Mouse (Mus musculus) stomach, postnatal 0 days (tissue): Measurements from ENCODE around the gene Tlcd2. TPM values are rescaled to one million over a fixed set of nuclear protein-coding genes. Genes with fewer than 3 reads are reported as not detected.

Experiments
- ATAC-seq: fragments of 200-750 bp; cut with Nextera tagmentation; 2 replicates; pipeline ENCODE4 v1.8.0; 2017; ENCODE audit not compliant: low FRiP score, low TSS enrichment
- DNase-seq: peaks from one replicate; pipeline ENCODE4 v3.0.0-alpha.2; 2016; ENCODE audit warnings: low spot score
- H3K27ac ChIP-seq: fragments of 300-500 bp; sonication (generic); replicated peaks from 2 replicates; pipeline ENCODE4 v1.5.1; 2014; ENCODE audit warnings: mild to moderate bottlenecking, control low read depth
- H3K27me3 ChIP-seq: fragments of 300-500 bp; sonication (generic); 2 replicates; pipeline ENCODE4 v1.6.1; 2014; ENCODE audit warnings: low read length; ENCODE audit not compliant: control insufficient read depth, insufficient read depth
- H3K36me3 ChIP-seq: fragments of 300-500 bp; sonication (generic); 2 replicates; pipeline ENCODE4 v1.6.1; 2014; ENCODE audit warnings: low read length, mixed read lengths; ENCODE audit not compliant: control insufficient read depth, insufficient read depth
- H3K4me1 ChIP-seq: fragments of 300-500 bp; sonication (generic); replicated peaks from 2 replicates; pipeline ENCODE4 v1.6.1; 2014; ENCODE audit warnings: antibody characterized with exemption; ENCODE audit not compliant: control insufficient read depth, insufficient read depth
- H3K4me2 ChIP-seq: fragments of 300-500 bp; sonication (generic); replicated peaks from 2 replicates; pipeline ENCODE4 v1.6.1; 2014; ENCODE audit warnings: low read depth, mild to moderate bottlenecking, control low read depth, moderate library complexity
- H3K4me3 ChIP-seq: fragments of 300-500 bp; sonication (generic); 2 replicates; pipeline ENCODE4 v1.5.1; 2014; ENCODE audit warnings: low read depth, low read length, control low read depth
- H3K9ac ChIP-seq: fragments of 300-500 bp; sonication (generic); 2 replicates; pipeline ENCODE4 v1.6.1; 2014; ENCODE audit warnings: mild to moderate bottlenecking, low read length, control low read depth, mixed read lengths
- H3K9me3 ChIP-seq: fragments of 300-500 bp; sonication (generic); 2 replicates; pipeline ENCODE4 v1.6.1; 2016; ENCODE audit warnings: low read length; ENCODE audit not compliant: control insufficient read depth
- CTCF ChIP-seq: IDR thresholded peaks from 2 replicates; pipeline ENCODE4 v1.5.1; 2016; ENCODE audit warnings: antibody characterized with exemption, low read depth, mild to moderate bottlenecking, moderate library complexity
- EP300 ChIP-seq: optimal IDR thresholded peaks from 2 replicates; pipeline ENCODE3; 2016; ENCODE audit warnings: antibody characterized with exemption
- WGBS: fragments of 180-500 bp; shearing (Covaris S2); extraction: QIAGEN DNeasy Blood & Tissue Kit; methylation state at CpG from one replicate; pipeline ENCODE4 v1.1.7; 2014; 5-methylcytosine and 5-hydroxymethylcytosine counted together
- polyA plus RNA-seq: library from polyadenylated mRNA; unstranded; fragments of >200 nt; fragmentation: Nextera tagmentation; extraction: Ambion mirVana; gene quantifications from 2 replicates; pipeline ENCODE4 v1.2.1, GENCODE M21; 2015

The Tlcd2 gene
- polyA plus RNA-seq, result 16.0 and 17.2 TPM in 2 replicates

- Histone ChIP-seq H3K4me1 (peaks cover 7% of the 10 kb centered on the region; the same call in 1 of the 2 replicates), H3K27me3 (no peaks in the 10 kb centered on the region), H3K36me3 (no peaks in the 10 kb centered on the region), H3K4me2 (peak within 1 kb of the TSS; percentile 95), H3K9me3 (no peaks in the 10 kb centered on the region), H3K27ac (peak within 1 kb of the TSS; percentile 97), H3K9ac (peak within 1 kb of the TSS; percentile 76), H3K4me3 (peak within 1 kb of the TSS; percentile 69)
- under 1% methylated on average over 46 of the region's 46 CpGs for WGBS
- ATAC-seq (peak; percentile 90), DNase-seq (peak; percentile 100)
- peak; percentile 82 for TF ChIP-seq EP300
- peak; percentile 43 for TF ChIP-seq CTCF
Measured at GRCm38 (mm10) chr11:75460844-75461742, at the start of gene Tlcd2. TSS of gene Tlcd2 (plus strand) at chr11:75461715.

DNA sequence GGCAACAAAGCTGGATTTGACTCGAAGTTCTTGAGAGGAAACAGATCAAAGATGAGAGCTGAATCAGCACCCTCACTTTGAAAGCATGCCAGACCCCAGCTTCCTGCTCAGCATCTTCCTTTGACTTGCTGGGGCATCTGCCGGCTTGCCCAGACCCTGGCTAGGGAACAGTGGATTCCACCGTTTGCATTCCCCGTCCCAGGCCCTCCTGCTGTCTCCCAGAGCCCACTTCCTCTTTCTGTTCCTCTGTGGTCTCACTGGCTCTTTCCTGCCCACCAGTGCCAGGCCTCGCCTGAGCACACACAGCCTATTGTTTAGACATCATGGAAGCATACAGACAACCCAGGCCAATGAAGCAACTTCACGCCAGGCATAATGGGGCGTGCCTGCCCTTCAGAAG lies 46.4 kb upstream of the Tlcd2 start:
- Histone ChIP-seq H3K4me2 (no peak overlapping the region), H3K36me3 (no peaks in the 10 kb centered on the region), H3K27ac (no peak overlapping the region), H3K9ac (no peak overlapping the region), H3K9me3 (no peaks in the 10 kb centered on the region), H3K27me3 (no peaks in the 10 kb centered on the region), H3K4me3 (no peak overlapping the region), H3K4me1 (no peaks in the 10 kb centered on the region)
- TF ChIP-seq EP300, result no peak
- TF ChIP-seq CTCF, result no peak
- ATAC-seq (peak; percentile 40; the same call in 1 of the 2 replicates), DNase-seq (no peak)
- whole genome bisulfite sequencing, result 36% methylated on average over 7 of the region's 7 CpGs

- WGBS, result 84% methylated on average over 13 of the region's 13 CpGs
- H3K4me2 ChIP-seq, result no peak overlapping the region
- H3K27ac ChIP-seq, result no peak overlapping the region
- no peak overlapping the region for H3K9ac ChIP-seq
- no peak overlapping the region for H3K4me3 ChIP-seq
- ATAC-seq (no peak), DNase-seq (no peak)
- no peaks in the 10 kb centered on the region for H3K27me3 ChIP-seq
- H3K9me3 ChIP-seq, result no peaks in the 10 kb centered on the region
- no peaks in the 10 kb centered on the region for H3K36me3 ChIP-seq
- TF ChIP-seq CTCF (no peak), EP300 (no peak)
- H3K4me1 ChIP-seq, result no peaks in the 10 kb centered on the region
Measured at GRCm38 (mm10) chr11:75415994-75416393, 45.5 kb upstream of the Tlcd2 start.

- no peak for TF ChIP-seq EP300
- TF ChIP-seq CTCF, result no peak
- WGBS, result 79% methylated on average over 7 of the region's 7 CpGs
- H3K4me3 ChIP-seq, result no peak overlapping the region
- no peak overlapping the region for H3K27ac ChIP-seq
- H3K4me1 ChIP-seq, result no peaks in the 10 kb centered on the region
- no peak for DNase-seq
- H3K27me3 ChIP-seq, result no peaks in the 10 kb centered on the region
- H3K9ac ChIP-seq, result no peak overlapping the region
- no peak for ATAC-seq
- no peak overlapping the region for H3K4me2 ChIP-seq
- no peaks in the 10 kb centered on the region for H3K36me3 ChIP-seq
- H3K9me3 ChIP-seq, result no peaks in the 10 kb centered on the region
Measured at GRCm38 (mm10) chr11:75420037-75420436, 41.5 kb upstream of the Tlcd2 start.

- Histone ChIP-seq H3K9ac (no peak overlapping the region), H3K4me1 (no peaks in the 10 kb centered on the region), H3K4me3 (no peak overlapping the region), H3K27me3 (no peaks in the 10 kb centered on the region), H3K4me2 (no peak overlapping the region), H3K27ac (no peak overlapping the region), H3K36me3 (no peaks in the 10 kb centered on the region), H3K9me3 (no peaks in the 10 kb centered on the region)
- TF ChIP-seq EP300 (no peak), CTCF (no peak)
- 72% methylated on average over 5 of the region's 5 CpGs for WGBS
- no peak for ATAC-seq
- DNase-seq, result no peak
Measured at GRCm38 (mm10) chr11:75420810-75421374, 40.6 kb upstream of the Tlcd2 start.
